Mouse (Mus musculus) neural tube, embryonic 10.5 days (tissue): ENCODE measurements around the gene A730061H03Rik.

ENCODE experiments used
- DNase-seq: peaks from one replicate; pipeline ENCODE4 v3.0.0-alpha.2; 2017; ENCODE audit warnings: low spot score; ENCODE audit errors: extremely low spot score

The A730061H03Rik gene

GRCm38 (mm10) chr14:55581981-55582681, 21.9 kb upstream of the A730061H03Rik start:
- DNase-seq, result no peak

DNA sequence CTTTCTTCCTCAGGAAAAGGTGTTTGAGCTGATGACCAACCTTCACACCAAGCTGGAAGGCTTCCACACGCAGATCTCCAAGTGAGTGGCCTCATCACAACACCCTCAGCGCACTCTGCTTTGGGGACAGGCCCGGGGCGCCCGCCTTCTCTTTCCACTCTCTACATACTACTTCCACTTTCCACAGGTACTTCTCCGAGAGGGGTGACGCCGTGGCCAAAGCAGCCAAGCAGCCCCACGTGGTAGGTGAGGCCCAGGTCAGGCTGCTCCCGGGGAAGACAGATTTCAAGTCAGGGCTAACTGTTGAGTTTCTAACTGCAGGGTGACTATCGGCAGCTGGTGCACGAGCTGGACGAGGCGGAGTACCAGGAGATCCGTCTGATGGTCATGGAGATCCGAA, 20.5 kb upstream of the A730061H03Rik start:
- DNase-seq, result no peak

- no peak for DNase-seq
Observed at GRCm38 (mm10) chr14:55579511-55580496, 19.6 kb upstream of the A730061H03Rik start.

DNA sequence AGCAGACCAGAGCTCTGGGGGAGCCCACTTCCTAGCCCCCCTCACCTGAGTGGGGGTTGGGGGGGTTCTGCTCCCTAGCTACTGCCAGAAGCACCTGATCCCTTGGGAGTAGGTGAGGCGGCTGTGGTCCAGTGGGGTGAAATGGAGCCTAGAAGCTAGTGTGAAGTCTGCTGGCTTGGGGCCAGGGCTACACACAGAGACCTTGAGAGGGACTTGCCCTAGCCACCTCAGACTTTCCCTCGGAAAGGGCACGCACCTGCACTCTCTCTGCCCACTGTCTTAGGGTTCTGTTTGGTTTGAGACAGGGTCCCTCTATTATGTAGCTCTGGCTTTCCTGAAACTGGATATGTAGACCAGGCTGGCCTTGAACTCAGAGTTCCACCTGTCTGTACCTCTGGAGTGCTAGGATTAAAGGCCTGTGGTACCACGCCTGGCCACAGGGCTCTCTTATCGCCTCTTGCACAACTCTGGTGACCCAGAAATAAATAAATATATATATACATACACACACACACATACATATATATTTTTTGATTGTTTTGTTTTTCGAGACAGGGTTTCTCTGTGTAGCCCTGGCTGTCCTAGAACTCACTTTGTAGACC, 18.6 kb upstream of the A730061H03Rik start:
- no peak for DNase-seq

GRCm38 (mm10) chr14:55577871-55578667, 17.9 kb upstream of the A730061H03Rik start, which contains the start of gene Psme1:
TSS of gene Psme1 (plus strand) at chr14:55578123.
- peak; percentile 74 for DNase-seq

GRCm38 (mm10) chr14:55576376-55576775, 16.2 kb upstream of the A730061H03Rik start:
- DNase-seq, result no peak

- no peak for DNase-seq
Observed at GRCm38 (mm10) chr14:55575711-55576110, 15.5 kb upstream of the A730061H03Rik start.

- no peak for DNase-seq
Observed at GRCm38 (mm10) chr14:55575302-55575701, 15.1 kb upstream of the A730061H03Rik start, which contains the start of gene Fitm1. TSS of gene Fitm1 (plus strand) at chr14:55575617.

DNA sequence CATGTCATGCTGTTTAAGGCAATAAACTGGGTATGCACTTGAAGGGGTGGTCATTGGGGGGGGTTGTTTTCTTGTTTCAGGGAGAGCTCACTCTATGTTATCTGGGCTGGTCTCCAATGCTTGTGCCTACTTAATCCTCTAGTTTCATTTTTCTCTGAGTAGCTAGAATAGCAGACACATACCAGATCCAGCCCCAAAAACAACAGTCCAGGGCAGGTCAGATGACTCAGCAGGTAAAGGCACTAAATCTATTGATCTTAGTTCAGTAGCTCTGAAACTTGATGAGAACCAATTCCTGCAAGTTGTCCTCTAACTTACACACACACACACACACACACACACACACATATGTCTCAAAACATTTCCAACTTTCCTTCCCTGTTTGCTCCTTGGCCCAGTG, 11.6 kb upstream of the A730061H03Rik start:
- no peak for DNase-seq

DNA sequence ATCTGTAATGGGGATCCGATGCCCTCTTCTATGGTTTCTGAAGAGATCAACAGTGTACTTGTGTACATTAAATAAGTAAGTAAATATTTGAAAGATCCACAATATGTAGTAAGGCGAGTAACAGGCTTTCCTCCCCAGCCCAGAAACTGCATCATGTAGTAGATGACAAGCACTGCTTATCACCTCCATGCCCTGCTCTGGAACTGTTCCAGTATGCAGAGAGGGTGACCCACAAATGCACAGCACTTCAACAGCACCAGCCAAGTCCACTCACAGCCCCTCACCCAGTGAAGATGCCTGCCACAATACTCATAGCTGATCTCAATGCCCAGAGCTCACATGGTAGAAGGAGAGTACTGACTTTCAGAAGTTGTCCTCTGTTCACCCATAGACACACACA, 10.4 kb upstream of the A730061H03Rik start:
- no peak for DNase-seq

DNA sequence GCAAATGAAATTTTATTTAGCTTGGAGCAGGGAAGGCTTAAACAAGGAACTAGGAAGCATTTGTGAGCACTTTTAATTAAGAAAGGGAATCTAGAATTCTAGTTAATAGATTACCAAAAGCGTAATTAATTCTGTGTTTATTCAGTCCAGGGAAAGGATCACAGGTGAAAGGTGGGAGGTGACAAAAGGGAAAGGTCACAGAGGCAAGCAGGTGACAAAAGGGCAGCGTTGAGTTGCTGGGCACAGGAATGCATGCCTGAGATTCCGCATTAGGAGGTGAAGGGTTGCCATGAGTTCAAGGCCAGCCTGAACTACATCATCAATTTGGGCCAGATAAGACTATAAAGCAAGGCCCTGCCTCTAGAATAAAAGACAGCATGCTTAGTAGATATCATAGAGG, 7.3 kb upstream of the A730061H03Rik start:
- no peak for DNase-seq

GRCm38 (mm10) chr14:55565748-55566147, 5.5 kb upstream of the A730061H03Rik start:
- DNase-seq, result no peak

DNA sequence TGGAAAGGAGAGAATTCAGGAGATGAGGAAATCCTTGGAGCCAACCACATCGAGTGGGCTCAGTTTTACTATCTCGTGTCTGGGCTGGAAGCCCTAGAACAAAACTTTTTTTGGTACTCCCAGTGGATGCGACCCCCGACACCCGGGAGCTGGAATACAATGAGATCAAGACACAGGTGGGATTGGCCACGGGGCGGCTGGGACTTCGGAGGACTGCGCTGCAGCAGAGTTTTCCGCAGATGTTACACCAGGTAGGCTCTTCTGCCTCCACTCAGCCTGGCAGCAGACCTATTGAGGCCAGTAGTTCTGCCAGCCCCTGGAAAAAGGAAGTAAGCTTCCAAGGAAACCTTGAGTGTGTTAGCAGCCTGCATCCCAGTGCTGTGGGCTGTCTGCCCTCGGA, 3.0 kb upstream of the A730061H03Rik start:
- DNase-seq, result no peak

DNA sequence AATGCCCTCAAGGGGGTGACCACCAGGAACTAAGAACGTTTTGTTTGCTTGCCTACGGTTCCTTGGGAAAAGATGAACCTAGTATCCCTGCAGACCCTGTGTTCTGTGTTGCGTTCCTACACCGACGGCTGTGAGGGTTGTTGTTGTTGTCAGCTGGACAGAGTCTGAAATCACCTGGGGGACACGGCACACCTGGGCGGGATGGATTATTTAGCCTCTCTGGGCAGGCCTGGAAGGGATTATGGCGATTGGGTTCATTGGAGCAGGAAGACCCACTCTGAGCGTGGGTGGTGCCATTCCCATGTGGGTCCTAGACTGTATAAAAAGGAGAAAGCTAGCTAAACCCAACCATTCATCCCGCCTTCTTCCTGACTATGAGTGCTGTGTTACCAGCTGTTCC, 1.7 kb upstream of the A730061H03Rik start:
- DNase-seq, result no peak

- peak; percentile 93 for DNase-seq
Observed at GRCm38 (mm10) chr14:55559799-55560201, 406 bp downstream of the A730061H03Rik start, which contains the start of gene Dcaf11. TSS of gene Dcaf11 (plus strand) at chr14:55560006.

- DNase-seq, result no peak
Observed at GRCm38 (mm10) chr14:55558740-55559448, 1.3 kb downstream of the A730061H03Rik start.

GRCm38 (mm10) chr14:55557587-55557986, 2.6 kb downstream of the A730061H03Rik start:
- DNase-seq, result no peak

DNA sequence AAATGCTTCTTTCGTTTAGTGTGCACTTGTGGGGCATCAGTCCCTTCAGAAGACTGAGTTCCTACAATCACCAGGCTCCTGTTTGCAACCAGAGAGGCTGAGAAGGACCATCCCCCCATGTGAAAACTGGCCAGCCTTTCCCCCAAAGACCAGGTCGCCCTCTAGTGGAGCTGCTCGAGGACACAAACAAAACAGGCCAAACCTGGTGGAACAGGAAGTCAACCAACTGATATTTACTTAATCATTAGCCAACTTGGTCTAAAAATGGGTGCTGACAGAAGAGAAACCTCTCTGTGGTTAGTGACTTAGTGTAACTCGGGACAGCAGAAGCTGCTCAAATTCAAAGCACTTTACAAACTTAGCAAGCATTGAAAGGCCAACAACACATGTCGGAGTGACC, 3.2 kb downstream of the A730061H03Rik start:
- peak; percentile 61 for DNase-seq

- no peak for DNase-seq
Observed at GRCm38 (mm10) chr14:55555788-55556187, 4.4 kb downstream of the A730061H03Rik start.

DNA sequence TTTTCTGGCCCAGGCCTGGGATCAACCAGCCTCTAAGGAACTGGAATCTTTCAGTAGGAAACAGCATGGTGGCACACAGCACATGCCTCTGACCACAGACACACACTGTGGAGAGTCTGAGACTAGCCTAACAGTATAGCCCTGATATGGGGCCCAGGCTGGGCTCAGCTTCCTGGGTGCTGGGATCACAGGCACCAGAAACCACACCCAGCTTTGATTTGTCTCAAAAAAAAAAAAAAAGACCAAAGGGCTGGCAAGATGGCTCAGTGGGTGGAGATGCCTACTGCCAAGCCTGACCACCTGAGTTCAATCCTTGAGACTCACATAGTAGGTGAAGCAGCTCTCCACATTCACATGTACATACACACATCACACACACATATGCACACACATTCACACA, 5.6 kb downstream of the A730061H03Rik start:
- no peak for DNase-seq
